In genomic region chr12:72664020-72664734, GRCm38 (mm10) we compare ENCODE assay signal across 8 mouse cellular contexts. TPM values are rescaled to one million over a fixed set of nuclear protein-coding genes. Genes with fewer than 3 reads are reported as not detected.
A peak's percentile ranks its signal among the peaks of the same experiment; 100 is the strongest.
DNase-seq lines count a peak whose midpoint lies in the region; ATAC-seq lines count a peak whose summit lies in the region.

No protein-coding gene starts in this region.

- DNase-seq in CD4-positive helper T cell, adult 2 months (ENCODE audit: low read depth, low spot score), result peak; percentile 52
- peak; percentile 32 for DNase-seq in MEL-GATA-1-ER (ENCODE audit: extremely low read depth, low read depth)
- DNase-seq in cerebellum, postnatal 10 days, result peak; percentile 61 to 74
- DNase-seq in heart, embryonic 10.5 days (ENCODE audit: low spot score), result no peak
- peak; percentile 32 for DNase-seq in kidney, adult 9 months
- DNase-seq in naive thymus-derived CD4-positive, alpha-beta T cell, adult 2 months (ENCODE audit: low read depth), result peak; percentile 63
- DNase-seq in spleen, postnatal 36 days (ENCODE audit: low spot score in 2 of 2), result no peak

- H3K4me1 ChIP-seq in heart, embryonic 10.5 days, result peaks cover 16% of the 10 kb centered on the region
- H3K4me1 ChIP-seq in liver, embryonic 15.5 days (replicated peaks), result peaks cover 11% of the 10 kb centered on the region

- peak overlapping the region; percentile 88 for H3K4me2 ChIP-seq in liver, embryonic 15.5 days

- H3K27ac ChIP-seq in heart, embryonic 10.5 days, result peak overlapping the region; percentile 90
- peak overlapping the region; percentile 74 for H3K27ac ChIP-seq in liver, embryonic 15.5 days (replicated peaks)

- H3K4me3 ChIP-seq in heart, embryonic 10.5 days, result peak overlapping the region; percentile 74
- peak overlapping the region; percentile 64 for H3K4me3 ChIP-seq in liver, embryonic 15.5 days (replicated peaks)

- H3K36me3 ChIP-seq in heart, embryonic 10.5 days, result no peaks in the 10 kb centered on the region
- H3K36me3 ChIP-seq in liver, embryonic 15.5 days (replicated peaks), result no peaks in the 10 kb centered on the region

- H3K27me3 ChIP-seq in heart, embryonic 10.5 days (ENCODE audit: insufficient read depth, poor library complexity, severe bottlenecking), result no peaks in the 10 kb centered on the region
- no peaks in the 10 kb centered on the region for H3K27me3 ChIP-seq in liver, embryonic 15.5 days

- 11% methylated on average over 28 of the region's 28 CpGs for WGBS in heart, embryonic 10.5 days
- WGBS in liver, embryonic 15.5 days (ENCODE audit: insufficient replicate concordance), result 10% methylated on average over 28 of the region's 28 CpGs

- H3K9me3 ChIP-seq in heart, embryonic 10.5 days, result no peaks in the 10 kb centered on the region
- no peaks in the 10 kb centered on the region for H3K9me3 ChIP-seq in liver, embryonic 15.5 days (replicated peaks)

- H3K9ac ChIP-seq in liver, embryonic 15.5 days, result peak overlapping the region; percentile 35

- no peak; the same call in 1 of the 2 replicates for ATAC-seq in liver, embryonic 15.5 days (ENCODE audit: insufficient read depth)

RNA-seq across cellular contexts. Expression of gene Dhrs7, which starts 0.5 kb away (rescaled TPM):
- 22.1 and 28.1 TPM in 2 replicates for polyA plus RNA-seq in heart, embryonic 10.5 days (2016; fragmentation: Nextera tagmentation; extraction: Ambion mirVana)
- polyA plus RNA-seq in liver, embryonic 15.5 days (2015; fragmentation: Nextera tagmentation; extraction: Ambion mirVana), result 34.7 and 48.8 TPM in 2 replicates

RNA-seq across cellular contexts. Expression of gene Gm4756, which starts 14.7 kb away (rescaled TPM):
- polyA plus RNA-seq in heart, embryonic 10.5 days (2016; fragmentation: Nextera tagmentation; extraction: Ambion mirVana), result not detected in 2 replicates
- polyA plus RNA-seq in liver, embryonic 15.5 days (2015; fragmentation: Nextera tagmentation; extraction: Ambion mirVana), result 0.05 TPM in 1 of 2 replicates, not detected in the other

Comparison
In these comparisons a context has a peak if more than half of its experiments do, and no peak if none do; other contexts are left out.
1. DNase-seq: peak in CD4-positive helper T cell, adult 2 months (single experiment), MEL-GATA-1-ER (single experiment), cerebellum, postnatal 10 days (2 of 2), kidney, adult 9 months (single experiment) and naive thymus-derived CD4-positive, alpha-beta T cell, adult 2 months (single experiment); none in heart, embryonic 10.5 days (single experiment) and spleen, postnatal 36 days (0 of 2).